Mouse (Mus musculus) hematopoietic stem cell, adult 5-6 weeks (primary cell): ENCODE measurements around the gene Dop1a. TPM values are rescaled to one million over a fixed set of nuclear protein-coding genes. Genes with fewer than 3 reads are reported as not detected.
"Not testable (repeated sequence)": the region's sequence is repeated elsewhere in the genome, so short reads cannot be mapped to it uniquely, and the experiment has no call there.

Experiments used
- ATAC-seq, 2 experiments: fragments of 125-278 bp in 1 of 2; replicated peaks in 1 of 2; 2 replicates each; pipeline ENCODE4 v1.8.0; 2016 to 2017; ENCODE audit warnings: inconsistent platforms in 2 of 2, mild to moderate bottlenecking in 2 of 2, moderate number of reproducible peaks in 2 of 2, low read depth in 1 of 2, moderate TSS enrichment in 1 of 2; ENCODE audit not compliant: low FRiP score in 2 of 2, poor library complexity in 2 of 2, severe bottlenecking in 2 of 2, insufficient read depth in 1 of 2, low TSS enrichment in 1 of 2
- total RNA-seq: library from RNA; stranded (forward); fragments of 172-1452, 232-1000 nt; gene quantifications from 2 replicates; pipeline ENCODE4 v1.2.3, GENCODE M21; 2017

Gene Dop1a
- total RNA-seq, 1 experiment from 2014 or later, result 27.4 TPM

GRCm38 (mm10) chr9:86569314-86569910 is 102.5 kb downstream of the Dop1a start:
- ATAC-seq, result no peak

- ATAC-seq, result no peak
These were observed 103.4 kb downstream of the Dop1a start for GRCm38 (mm10) chr9:86570261-86570890.

- ATAC-seq, result no peak
These were observed 104.0 kb downstream of the Dop1a start for GRCm38 (mm10) chr9:86570946-86571345.

DNA sequence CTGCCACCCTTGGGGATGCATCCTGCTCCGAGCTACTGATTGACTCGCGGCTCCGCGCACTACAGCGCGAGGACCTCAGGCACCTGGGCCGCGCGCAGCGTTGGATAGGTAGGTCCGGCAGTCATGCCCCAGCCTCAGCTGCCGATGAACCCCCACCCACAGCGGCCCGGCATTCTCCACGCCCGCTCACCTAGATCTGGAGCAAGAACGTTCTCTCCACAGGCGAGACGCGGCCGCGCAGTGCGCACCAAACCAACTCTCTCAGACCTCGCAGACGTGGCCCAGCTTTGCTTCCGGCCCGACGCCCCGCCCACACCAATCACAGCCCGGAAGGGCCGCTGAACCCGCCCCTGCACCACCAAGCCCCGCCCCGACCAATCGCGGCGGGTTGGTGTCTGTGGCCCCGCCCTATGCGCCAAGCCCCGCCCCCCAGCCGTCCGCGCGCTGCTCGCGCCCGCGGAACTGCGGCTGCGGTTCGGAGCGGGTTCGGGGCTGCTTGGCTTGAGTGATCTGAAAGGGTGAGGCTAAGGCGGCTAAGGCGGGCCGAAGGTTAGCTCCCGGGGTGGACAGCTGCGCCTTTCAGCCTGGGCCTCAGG is 104.7 kb downstream of the Dop1a start, which contains the start of the genes Pgm3 and Rwdd2a:
Gene Pgm3 (minus strand): TSS at position 303 of the 596 bp plus-strand sequence.
Gene Rwdd2a (plus strand): TSS at position 452 of the 596 bp plus-strand sequence.
- peak; percentile 92 to 93 for ATAC-seq

DNA sequence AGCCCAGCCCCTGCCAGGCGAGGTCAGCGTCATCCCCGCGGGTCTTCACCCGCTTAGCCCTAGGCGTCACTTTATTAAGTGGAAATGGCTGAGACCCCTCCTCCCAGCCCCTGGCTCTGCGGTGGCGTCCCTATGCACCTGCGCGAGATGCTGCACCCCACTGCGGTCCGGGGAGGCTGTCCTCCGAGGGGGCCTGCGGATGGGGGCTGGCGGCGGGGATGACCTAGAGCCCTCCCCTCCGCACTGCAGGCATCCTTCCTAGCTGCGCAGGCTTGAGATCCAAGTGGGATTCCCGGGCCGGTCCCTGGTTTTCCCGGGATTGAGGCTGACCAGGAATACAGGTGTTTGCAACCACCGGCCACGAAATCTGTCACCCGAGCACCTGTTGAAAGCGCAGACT is 105.2 kb downstream of the Dop1a start:
- peak; percentile 9 to 17; a peak in 3 of 4 replicates for ATAC-seq

DNA sequence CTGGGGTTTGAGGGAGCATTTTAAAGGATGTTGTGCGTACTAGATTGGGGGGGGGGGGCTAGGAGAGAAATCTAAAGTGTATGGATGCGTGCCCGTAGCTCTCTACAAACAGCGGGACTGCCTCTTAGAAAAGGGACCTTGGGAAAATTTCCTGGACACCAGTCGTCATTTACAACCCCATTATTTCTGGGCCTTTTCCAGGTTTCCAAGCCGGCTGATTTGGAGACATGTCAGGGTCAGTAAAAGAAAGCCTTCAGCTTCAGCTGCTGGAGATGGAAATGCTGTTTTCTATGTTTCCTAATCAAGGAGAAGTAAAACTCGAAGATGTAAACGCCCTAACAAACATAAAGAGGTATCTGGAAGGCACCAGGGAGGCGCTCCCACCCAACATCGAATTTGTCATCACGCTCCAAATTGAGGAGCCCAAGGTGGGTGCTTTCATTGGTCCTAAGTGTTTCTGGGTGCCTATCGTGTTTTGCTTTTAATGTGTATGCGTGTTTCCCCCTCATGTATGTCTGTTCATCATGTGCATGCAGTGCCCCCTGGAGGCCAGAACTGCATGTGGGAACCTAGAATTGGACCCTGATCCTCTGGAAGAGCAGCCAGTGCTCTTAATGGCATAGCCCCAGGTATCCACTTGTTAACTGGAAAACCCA is 105.8 kb downstream of the Dop1a start:
- peak; percentile 69 to 75 for ATAC-seq

DNA sequence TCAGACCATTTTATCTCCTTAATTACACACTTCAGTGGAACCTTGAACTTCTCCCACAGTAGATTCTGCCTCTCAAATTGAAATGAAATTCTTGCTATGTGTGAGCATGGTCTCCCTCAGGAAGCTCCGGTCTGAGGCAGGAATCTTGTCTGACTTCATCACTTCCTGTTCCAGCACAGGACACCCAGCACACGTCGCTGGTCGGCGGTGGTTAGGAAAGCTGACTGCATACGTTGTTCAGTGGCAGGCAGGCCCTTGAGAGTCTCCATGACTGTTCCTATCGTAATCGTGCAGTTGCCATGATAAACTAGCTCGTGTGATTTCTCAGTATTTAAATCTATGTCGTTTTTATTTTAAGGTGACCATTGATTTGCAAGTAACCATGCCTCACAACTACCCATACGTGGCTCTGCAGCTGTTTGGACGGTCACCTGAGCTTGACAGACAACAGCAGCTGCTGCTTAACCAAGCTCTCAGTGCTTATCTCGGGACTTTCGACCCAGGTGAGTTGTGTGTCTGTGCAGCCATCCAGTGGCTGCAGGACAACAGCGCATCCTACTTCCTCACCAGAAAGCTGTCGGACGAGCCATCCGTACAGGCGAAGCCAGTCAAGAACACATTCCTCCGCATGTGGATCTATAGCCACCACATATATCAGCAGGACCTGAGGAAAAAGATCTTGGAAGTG is 106.8 kb downstream of the Dop1a start:
- ATAC-seq, result no peak

DNA sequence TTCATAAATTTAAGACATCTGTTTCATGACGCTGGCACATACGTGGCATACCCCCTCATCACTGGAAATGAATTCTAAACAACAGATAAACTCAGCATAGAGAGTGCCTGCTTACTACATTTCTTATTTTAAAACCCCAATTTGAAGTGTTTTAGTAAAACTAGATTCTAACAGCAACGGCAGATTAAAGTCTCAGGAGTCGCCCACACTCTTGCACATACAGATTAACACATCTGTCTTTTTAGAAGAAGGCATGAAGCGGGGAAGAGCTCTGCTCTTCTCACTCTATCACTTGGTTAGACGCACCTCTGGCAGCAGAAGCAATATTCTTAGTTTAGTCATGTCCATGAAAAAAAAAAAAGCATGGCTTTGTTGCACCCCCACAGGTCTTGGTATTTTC is 108.2 kb downstream of the Dop1a start:
- ATAC-seq, result no peak

DNA sequence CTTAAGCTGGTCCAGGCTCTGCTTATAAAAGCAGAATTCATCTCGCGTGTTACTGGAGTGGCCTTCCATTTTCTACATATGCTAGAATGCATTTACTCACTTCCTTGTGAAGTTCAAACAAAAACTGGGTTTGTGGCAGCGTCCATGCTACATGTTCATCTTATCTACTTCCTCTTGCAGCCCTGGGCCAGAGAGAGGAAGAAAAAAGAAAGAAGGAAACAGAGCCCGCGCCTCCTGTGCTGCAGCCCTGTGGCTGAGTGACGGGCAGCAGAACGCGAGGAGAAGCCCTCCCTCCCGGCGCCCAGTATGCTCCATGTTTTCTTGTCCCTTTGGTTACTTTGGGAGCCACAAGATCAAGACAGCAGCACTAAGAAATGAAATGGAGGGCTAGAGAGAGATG is 112.7 kb downstream of the Dop1a start:
- ATAC-seq, result peak; percentile 88 to 91

GRCm38 (mm10) chr9:86583740-86584139 is 116.8 kb downstream of the Dop1a start:
- peak; percentile 74 to 82 for ATAC-seq

DNA sequence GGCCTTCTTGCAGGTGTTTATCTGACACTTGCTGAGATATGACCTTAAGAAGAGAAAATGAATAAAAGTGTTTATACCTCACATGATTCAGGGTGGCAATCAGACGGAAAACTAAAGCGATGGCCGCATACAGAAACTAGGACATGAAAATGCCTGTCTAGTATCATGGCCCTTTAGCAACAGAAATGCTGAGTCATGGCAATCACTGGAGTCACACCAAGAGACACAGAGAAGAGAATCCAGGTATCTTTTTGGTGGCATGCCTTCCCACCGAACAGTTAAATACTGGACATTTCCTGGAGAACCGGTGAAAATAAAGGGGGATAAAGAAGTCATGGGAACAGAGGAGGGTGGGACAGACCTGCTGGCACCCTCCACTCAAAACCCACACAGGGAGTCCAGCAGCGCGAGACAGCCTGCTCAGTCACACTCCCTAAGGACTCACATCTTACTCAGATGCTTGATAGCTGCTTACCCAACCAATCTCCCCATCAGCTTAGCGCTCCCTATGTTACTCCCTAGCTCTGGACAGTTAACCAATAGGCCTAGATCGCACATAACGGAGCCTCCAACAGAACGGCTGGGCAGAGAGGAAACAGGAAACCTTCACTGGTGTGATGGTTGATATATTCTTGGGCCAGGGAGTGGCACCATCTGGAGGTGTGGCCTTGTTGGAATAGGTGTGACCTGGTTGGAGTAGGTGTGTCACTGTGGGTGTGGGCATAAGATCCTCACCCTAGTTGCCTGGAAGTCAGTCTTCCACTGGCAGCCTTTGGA is 120.3 kb downstream of the Dop1a start:
- ATAC-seq, result no peak

DNA sequence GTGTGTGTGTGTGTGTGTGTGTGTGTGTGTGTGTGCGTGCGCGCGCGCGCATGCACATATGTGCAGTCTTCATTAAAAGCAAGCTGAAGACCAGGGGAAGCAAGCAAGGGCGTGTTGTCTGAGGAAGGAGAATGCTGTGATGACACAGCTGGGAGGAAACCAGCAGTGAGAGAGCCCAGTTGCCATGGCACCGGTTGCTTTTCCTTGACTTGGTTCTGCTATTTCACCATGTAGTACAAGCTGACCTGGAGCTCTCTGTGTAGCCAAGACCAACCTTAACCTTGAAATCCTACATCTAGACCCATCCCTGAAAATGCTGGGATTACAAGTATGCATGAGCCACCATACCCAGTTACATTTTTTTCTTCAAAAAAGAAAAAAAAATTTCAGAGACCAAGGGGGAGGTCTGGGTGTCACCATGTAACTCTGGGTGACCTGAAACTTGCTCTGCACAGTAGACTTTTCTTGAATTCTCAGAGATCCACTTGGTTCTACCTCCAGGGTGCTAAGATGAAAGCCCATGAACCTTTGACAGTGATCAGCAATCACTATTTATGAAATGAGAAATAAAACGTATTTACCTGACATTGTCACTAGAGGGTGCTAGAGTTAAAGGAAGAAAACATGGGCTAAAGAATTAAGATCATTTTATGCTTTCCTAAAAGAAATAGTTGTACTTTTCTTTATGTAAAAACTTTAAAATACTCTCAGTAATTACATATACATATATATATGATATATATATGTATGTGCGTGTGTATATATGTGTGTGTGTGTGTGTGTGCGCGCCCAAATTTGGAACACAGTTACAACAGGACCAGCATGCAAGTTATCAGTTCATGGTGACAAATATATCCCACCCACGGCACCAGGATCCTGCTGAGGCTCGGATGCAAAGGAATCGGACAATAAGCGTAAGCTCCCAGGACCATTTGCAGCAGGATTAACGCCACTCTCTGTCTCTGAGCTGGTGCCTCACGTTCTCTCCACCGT is 126.0 kb downstream of the Dop1a start:
- peak; percentile 94 to 97 for ATAC-seq

- ATAC-seq, result not testable (repeated sequence)
These were observed 127.4 kb downstream of the Dop1a start for GRCm38 (mm10) chr9:86594357-86594767.

DNA sequence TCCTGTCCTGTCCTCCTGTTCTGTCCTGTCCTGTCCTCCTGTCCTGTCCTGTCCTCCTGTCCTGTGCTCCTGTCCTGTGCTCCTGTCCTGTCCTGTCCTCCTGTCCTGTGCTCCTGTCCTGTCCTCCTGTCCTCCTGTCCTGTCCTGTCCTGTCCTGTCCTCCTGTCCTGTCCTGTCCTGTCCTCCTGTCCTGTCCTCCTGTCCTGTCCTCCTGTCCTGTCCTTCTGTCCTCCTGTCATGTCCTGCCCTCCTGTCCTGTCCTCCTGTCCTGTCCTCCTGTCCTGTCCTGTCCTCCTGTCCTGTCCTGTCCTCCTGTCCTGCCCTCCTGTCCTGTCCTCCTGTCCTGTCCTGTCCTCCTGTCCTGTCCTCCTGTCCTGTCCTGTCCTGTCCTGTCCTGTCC is 130.0 kb downstream of the Dop1a start:
- ATAC-seq, result not testable (repeated sequence)

GRCm38 (mm10) chr9:86599723-86600303 is 132.9 kb downstream of the Dop1a start:
- ATAC-seq, result no peak
